39 mouse cellular contexts compared by ENCODE assay signal in genomic region chr17:37276573-37276972, GRCm38 (mm10). TPM values are rescaled to one million over a fixed set of nuclear protein-coding genes. Genes with fewer than 3 reads are reported as not detected.
"Had no signal": no experiment of that assay in that cellular context is flagged by ENCODE, and none has a peak within 500 bp of the region (broad histone marks: within the 10 kb centered on the region; RNA-seq: fewer than 3 reads in every experiment).

No protein-coding gene starts in this region.

- ATAC-seq: forebrain, embryonic 13.5 days; forebrain, embryonic 14.5 days; forebrain, embryonic 15.5 days; forebrain, embryonic 16.5 days; forebrain, postnatal 0 days had no signal

- H3K36me3 ChIP-seq: embryonic facial prominence, embryonic 10.5 days; embryonic facial prominence, embryonic 12.5 days; embryonic facial prominence, embryonic 13.5 days; embryonic facial prominence, embryonic 15.5 days; forebrain, embryonic 10.5 days; forebrain, embryonic 12.5 days; forebrain, embryonic 15.5 days had no signal

- H3K4me1 ChIP-seq: embryonic facial prominence, embryonic 10.5 days; embryonic facial prominence, embryonic 12.5 days; embryonic facial prominence, embryonic 13.5 days; embryonic facial prominence, embryonic 15.5 days; forebrain, embryonic 10.5 days; forebrain, embryonic 12.5 days; forebrain, embryonic 13.5 days; forebrain, embryonic 15.5 days had no signal

- H3K27ac ChIP-seq: embryonic facial prominence, embryonic 10.5 days; embryonic facial prominence, embryonic 12.5 days; embryonic facial prominence, embryonic 13.5 days; embryonic facial prominence, embryonic 15.5 days; forebrain, embryonic 10.5 days; forebrain, embryonic 12.5 days; forebrain, embryonic 13.5 days; forebrain, embryonic 15.5 days; gastrocnemius, adult 2 months; heart, adult 2 months had no signal

- DNase-seq: cerebellum, adult 9-10 months; cerebellum, adult 9-11 months; cerebellum, postnatal 10 days; cerebellum, postnatal 14 days; cerebellum, postnatal 25 days; cerebellum, postnatal 36 days; embryo, embryonic 11 days; forebrain, postnatal 0 days; gastrocnemius, adult 2 months; gastrocnemius, postnatal 10 days; gastrocnemius, postnatal 14 days; gastrocnemius, postnatal 25 days; gastrocnemius, postnatal 36 days; heart, adult 11 months; heart, adult 2 months had no signal

- H3K27me3 ChIP-seq: embryonic facial prominence, embryonic 12.5 days; embryonic facial prominence, embryonic 13.5 days; embryonic facial prominence, embryonic 15.5 days; forebrain, embryonic 12.5 days; forebrain, embryonic 13.5 days; forebrain, embryonic 15.5 days had no signal

- H3K9ac ChIP-seq: embryonic facial prominence, embryonic 12.5 days; embryonic facial prominence, embryonic 13.5 days; embryonic facial prominence, embryonic 15.5 days; forebrain, embryonic 12.5 days; forebrain, embryonic 13.5 days; forebrain, embryonic 15.5 days; forebrain, postnatal 0 days had no signal

- H3K9me3 ChIP-seq: embryonic facial prominence, embryonic 10.5 days; embryonic facial prominence, embryonic 12.5 days; embryonic facial prominence, embryonic 13.5 days; embryonic facial prominence, embryonic 15.5 days; forebrain, embryonic 10.5 days; forebrain, embryonic 12.5 days; forebrain, embryonic 13.5 days; forebrain, embryonic 15.5 days had no signal

- H3K4me3 ChIP-seq: embryonic facial prominence, embryonic 10.5 days; embryonic facial prominence, embryonic 12.5 days; embryonic facial prominence, embryonic 13.5 days; embryonic facial prominence, embryonic 15.5 days; erythroblast, embryonic 14.5 days; forebrain, embryonic 10.5 days; forebrain, embryonic 12.5 days; forebrain, embryonic 13.5 days; forebrain, embryonic 15.5 days; gastrocnemius, adult 2 months; heart, adult 2 months had no signal

- H3K4me2 ChIP-seq: embryonic facial prominence, embryonic 12.5 days; embryonic facial prominence, embryonic 13.5 days; embryonic facial prominence, embryonic 15.5 days; forebrain, embryonic 12.5 days; forebrain, embryonic 13.5 days; forebrain, embryonic 15.5 days had no signal

RNA-seq across cellular contexts. Expression of gene H2-M3, which starts 6.6 kb away (rescaled TPM):
- polyA plus RNA-seq: erythroblast, embryonic 14.5 days had no signal

RNA-seq across cellular contexts. Expression of gene Olfr99, which starts 6.7 kb away (rescaled TPM):
- total RNA-seq: common myeloid progenitor, adult 5-6 weeks; forebrain, postnatal 0 days; gastrocnemius, adult 18-20 months; gastrocnemius, adult 2 months; gastrocnemius, adult 8-10 months; gastrocnemius, postnatal 10 days; gastrocnemius, postnatal 14 days; gastrocnemius, postnatal 25 days; gastrocnemius, postnatal 36 days; gastrocnemius, postnatal 4 days; granulocyte monocyte progenitor cell, adult 5-6 weeks; heart, adult 18-20 months; heart, adult 2 months; heart, adult 8-10 months had no signal
- polyA plus RNA-seq: cortical plate, adult 2 months; embryonic facial prominence, embryonic 10.5 days; embryonic facial prominence, embryonic 11.5 days; embryonic facial prominence, embryonic 12.5 days; embryonic facial prominence, embryonic 13.5 days; erythroblast, embryonic 14.5 days; forebrain, embryonic 10.5 days; forebrain, embryonic 11.5 days; forebrain, embryonic 12.5 days; forebrain, embryonic 13.5 days; forebrain, embryonic 14.5 days; forebrain, embryonic 15.5 days; forebrain, embryonic 16.5 days; forebrain, postnatal 0 days; frontal cortex, adult 2 months; gonadal fat pad, adult 2 months; heart, adult 2 months had no signal

RNA-seq across cellular contexts. Expression of gene Olfr98, which starts 13.0 kb away (rescaled TPM):
- total RNA-seq: common myeloid progenitor, adult 5-6 weeks; forebrain, postnatal 0 days; gastrocnemius, adult 18-20 months; gastrocnemius, adult 2 months; gastrocnemius, adult 8-10 months; gastrocnemius, postnatal 10 days; gastrocnemius, postnatal 14 days; gastrocnemius, postnatal 25 days; gastrocnemius, postnatal 36 days; gastrocnemius, postnatal 4 days; granulocyte monocyte progenitor cell, adult 5-6 weeks; heart, adult 18-20 months; heart, adult 2 months; heart, adult 8-10 months had no signal
- polyA plus RNA-seq: cortical plate, adult 2 months; embryonic facial prominence, embryonic 10.5 days; embryonic facial prominence, embryonic 11.5 days; embryonic facial prominence, embryonic 12.5 days; embryonic facial prominence, embryonic 13.5 days; embryonic facial prominence, embryonic 14.5 days; embryonic facial prominence, embryonic 15.5 days; erythroblast, embryonic 14.5 days; forebrain, embryonic 10.5 days; forebrain, embryonic 11.5 days; forebrain, embryonic 12.5 days; forebrain, embryonic 13.5 days; forebrain, embryonic 14.5 days; forebrain, embryonic 15.5 days; forebrain, embryonic 16.5 days; forebrain, postnatal 0 days; frontal cortex, adult 2 months; gonadal fat pad, adult 2 months; heart, adult 2 months had no signal

RNA-seq across cellular contexts. Expression of gene Olfr101, which starts 27.5 kb away (rescaled TPM):
- total RNA-seq: common myeloid progenitor, adult 5-6 weeks; forebrain, postnatal 0 days; gastrocnemius, adult 18-20 months; gastrocnemius, adult 2 months; gastrocnemius, adult 8-10 months; gastrocnemius, postnatal 10 days; gastrocnemius, postnatal 14 days; gastrocnemius, postnatal 25 days; gastrocnemius, postnatal 36 days; gastrocnemius, postnatal 4 days; granulocyte monocyte progenitor cell, adult 5-6 weeks; heart, adult 18-20 months; heart, adult 2 months; heart, adult 8-10 months had no signal
- polyA plus RNA-seq: cortical plate, adult 2 months; embryonic facial prominence, embryonic 10.5 days; embryonic facial prominence, embryonic 11.5 days; embryonic facial prominence, embryonic 12.5 days; embryonic facial prominence, embryonic 13.5 days; embryonic facial prominence, embryonic 14.5 days; forebrain, embryonic 10.5 days; forebrain, embryonic 11.5 days; forebrain, embryonic 12.5 days; forebrain, embryonic 13.5 days; forebrain, embryonic 14.5 days; forebrain, embryonic 15.5 days; forebrain, embryonic 16.5 days; forebrain, postnatal 0 days; frontal cortex, adult 2 months; gonadal fat pad, adult 2 months; heart, adult 2 months had no signal

RNA-seq across cellular contexts. Expression of gene Olfr97, which starts 39.4 kb away (rescaled TPM):
- total RNA-seq: common myeloid progenitor, adult 5-6 weeks; forebrain, postnatal 0 days; gastrocnemius, adult 18-20 months; gastrocnemius, adult 2 months; gastrocnemius, adult 8-10 months; gastrocnemius, postnatal 10 days; gastrocnemius, postnatal 14 days; gastrocnemius, postnatal 25 days; gastrocnemius, postnatal 36 days; gastrocnemius, postnatal 4 days; granulocyte monocyte progenitor cell, adult 5-6 weeks; heart, adult 18-20 months; heart, adult 2 months; heart, adult 8-10 months had no signal
- polyA plus RNA-seq: cortical plate, adult 2 months; embryonic facial prominence, embryonic 10.5 days; embryonic facial prominence, embryonic 11.5 days; embryonic facial prominence, embryonic 12.5 days; embryonic facial prominence, embryonic 13.5 days; embryonic facial prominence, embryonic 14.5 days; embryonic facial prominence, embryonic 15.5 days; erythroblast, embryonic 14.5 days; forebrain, embryonic 10.5 days; forebrain, embryonic 11.5 days; forebrain, embryonic 12.5 days; forebrain, embryonic 13.5 days; forebrain, embryonic 14.5 days; forebrain, embryonic 15.5 days; forebrain, embryonic 16.5 days; forebrain, postnatal 0 days; frontal cortex, adult 2 months; gonadal fat pad, adult 2 months; heart, adult 2 months had no signal
